Mouse (Mus musculus): ENCODE results near the gene Slc12a3.
A peak's percentile ranks its signal among the peaks of the same experiment; 100 is the strongest.

Gene Slc12a3

GRCm38 (mm10) chr8:94330733-94331132, 1.7 kb downstream of the Slc12a3 start:
- peak; percentile 58 to 78 for DNase-seq (ENCODE audit: low spot score in 2 of 2)

GRCm38 (mm10) chr8:94333345-94333744, 4.3 kb downstream of the Slc12a3 start:
- no peak for DNase-seq (ENCODE audit: low spot score in 2 of 2)

- no peak for DNase-seq (ENCODE audit: low spot score in 2 of 2)
Observed at GRCm38 (mm10) chr8:94337559-94337958, 8.6 kb downstream of the Slc12a3 start.

- DNase-seq (ENCODE audit: low spot score in 2 of 2) = no peak
Observed at GRCm38 (mm10) chr8:94340796-94341195, 11.8 kb downstream of the Slc12a3 start.

- no peak for DNase-seq (ENCODE audit: low spot score in 2 of 2)
Observed at GRCm38 (mm10) chr8:94342691-94343090, 13.7 kb downstream of the Slc12a3 start.

- DNase-seq (ENCODE audit: low spot score in 2 of 2) = peak; percentile 77 to 92
Observed at GRCm38 (mm10) chr8:94343290-94343689, 14.3 kb downstream of the Slc12a3 start.

GRCm38 (mm10) chr8:94343778-94344320, 14.8 kb downstream of the Slc12a3 start:
- no peak for DNase-seq (ENCODE audit: low spot score in 2 of 2)

- no peak for DNase-seq (ENCODE audit: low spot score in 2 of 2)
Observed at GRCm38 (mm10) chr8:94345657-94346056, 16.7 kb downstream of the Slc12a3 start.

GRCm38 (mm10) chr8:94346264-94346663, 17.3 kb downstream of the Slc12a3 start:
- no peak for DNase-seq (ENCODE audit: low spot score in 2 of 2)

- DNase-seq (ENCODE audit: low spot score in 2 of 2) = no peak
Observed at GRCm38 (mm10) chr8:94348425-94348824, 19.4 kb downstream of the Slc12a3 start.

- no peak for DNase-seq (ENCODE audit: low spot score in 2 of 2)
Observed at GRCm38 (mm10) chr8:94354069-94354531, 25.1 kb downstream of the Slc12a3 start.

- DNase-seq (ENCODE audit: low spot score in 2 of 2) = peak; percentile 56 to 72
Observed at GRCm38 (mm10) chr8:94354571-94354970, 25.6 kb downstream of the Slc12a3 start.

GRCm38 (mm10) chr8:94357220-94357619, 28.2 kb downstream of the Slc12a3 start:
- no peak for DNase-seq (ENCODE audit: low spot score in 2 of 2)

- no peak for DNase-seq (ENCODE audit: low spot score in 2 of 2)
Observed at GRCm38 (mm10) chr8:94358541-94358940, 29.5 kb downstream of the Slc12a3 start.

GRCm38 (mm10) chr8:94361774-94362431, 32.9 kb downstream of the Slc12a3 start:
- no peak for DNase-seq (ENCODE audit: low spot score in 2 of 2)

GRCm38 (mm10) chr8:94362607-94363239, 33.7 kb downstream of the Slc12a3 start:
- no peak for DNase-seq (ENCODE audit: low spot score in 2 of 2)

- DNase-seq (ENCODE audit: low spot score in 2 of 2) = peak; percentile 78 to 82
Observed at GRCm38 (mm10) chr8:94363288-94363688, 34.3 kb downstream of the Slc12a3 start.

GRCm38 (mm10) chr8:94363906-94364305, 34.9 kb downstream of the Slc12a3 start:
- DNase-seq (ENCODE audit: low spot score in 2 of 2) = no peak

- DNase-seq (ENCODE audit: low spot score in 2 of 2) = no peak
Observed at GRCm38 (mm10) chr8:94364686-94365312, 35.8 kb downstream of the Slc12a3 start.

- peak; percentile 71 to 82 for DNase-seq (ENCODE audit: low spot score in 2 of 2)
Observed at GRCm38 (mm10) chr8:94365410-94365981, 36.5 kb downstream of the Slc12a3 start.

- no peak for DNase-seq (ENCODE audit: low spot score in 2 of 2)
Observed at GRCm38 (mm10) chr8:94370839-94371238, 41.8 kb downstream of the Slc12a3 start.

GRCm38 (mm10) chr8:94372955-94373599, 44.1 kb downstream of the Slc12a3 start:
- no peak for DNase-seq (ENCODE audit: low spot score in 2 of 2)

All from spleen, postnatal 4 days (tissue).